Mouse (Mus musculus) c-Kit-positive CD71-positive TER-119-positive erythroid progenitor cells, embryonic 14.5 days (primary cell): Measurements from ENCODE around the gene Dohh.

ENCODE experiments used
- DNase-seq: peaks from one replicate; pipeline ENCODE4 v3.0.0-alpha.2; 2013; ENCODE audit warnings: low spot score

The Dohh gene

DNA sequence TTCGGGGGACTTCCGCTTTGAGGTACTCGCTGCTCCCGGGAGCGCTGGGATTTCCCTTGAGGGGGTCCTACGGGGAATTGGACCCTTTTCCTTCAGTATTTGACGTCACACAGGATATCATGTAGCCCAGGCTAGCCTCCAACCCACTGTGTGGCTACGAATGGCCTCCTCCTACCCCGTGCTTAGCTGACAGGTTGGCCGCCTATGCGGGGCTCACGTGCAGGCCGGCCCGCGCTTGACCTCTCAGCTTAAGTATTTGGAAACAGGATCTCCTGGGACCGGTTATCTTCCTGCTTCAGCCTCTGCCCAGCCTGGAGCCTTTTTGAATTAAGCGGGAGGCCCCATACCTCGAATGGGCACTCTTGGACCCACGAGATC lies 366 bp downstream of the Dohh start:
- no peak for DNase-seq

DNA sequence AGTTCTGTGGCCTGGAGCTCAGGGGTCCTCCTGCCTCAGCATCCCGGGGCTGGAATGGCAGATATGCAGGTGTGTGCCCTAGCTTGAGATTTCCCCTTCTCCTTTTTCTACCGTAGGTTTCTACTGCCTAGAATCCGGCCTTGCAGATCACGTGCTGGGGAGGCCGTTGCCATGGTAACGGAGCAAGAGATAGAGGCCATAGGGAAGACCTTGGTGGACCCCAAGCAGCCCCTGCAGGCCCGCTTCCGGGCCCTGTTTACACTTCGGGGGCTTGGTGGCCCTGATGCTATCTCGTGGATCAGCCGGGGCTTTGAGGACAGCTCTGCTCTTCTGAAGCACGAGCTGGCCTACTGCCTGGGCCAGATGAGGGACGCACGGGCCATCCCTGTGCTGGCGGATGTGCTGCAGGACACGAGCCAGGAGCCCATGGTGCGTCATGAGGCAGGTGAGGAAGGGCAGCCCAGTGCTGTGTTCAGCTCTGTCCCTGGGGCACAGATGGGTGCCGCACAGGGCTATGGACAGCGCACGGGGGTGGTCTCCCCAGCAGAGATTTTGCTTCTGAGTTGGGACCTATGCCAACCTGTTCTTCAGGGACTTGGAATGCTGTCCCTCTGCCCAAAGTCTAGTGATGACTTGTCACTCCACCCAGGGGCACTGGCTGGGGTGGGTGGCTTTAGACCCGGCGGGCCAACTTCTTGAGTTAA lies 1.5 kb downstream of the Dohh start:
- no peak for DNase-seq

- DNase-seq = no peak
Observed at GRCm38 (mm10) chr10:81387716-81388115, 3.5 kb downstream of the Dohh start.

DNA sequence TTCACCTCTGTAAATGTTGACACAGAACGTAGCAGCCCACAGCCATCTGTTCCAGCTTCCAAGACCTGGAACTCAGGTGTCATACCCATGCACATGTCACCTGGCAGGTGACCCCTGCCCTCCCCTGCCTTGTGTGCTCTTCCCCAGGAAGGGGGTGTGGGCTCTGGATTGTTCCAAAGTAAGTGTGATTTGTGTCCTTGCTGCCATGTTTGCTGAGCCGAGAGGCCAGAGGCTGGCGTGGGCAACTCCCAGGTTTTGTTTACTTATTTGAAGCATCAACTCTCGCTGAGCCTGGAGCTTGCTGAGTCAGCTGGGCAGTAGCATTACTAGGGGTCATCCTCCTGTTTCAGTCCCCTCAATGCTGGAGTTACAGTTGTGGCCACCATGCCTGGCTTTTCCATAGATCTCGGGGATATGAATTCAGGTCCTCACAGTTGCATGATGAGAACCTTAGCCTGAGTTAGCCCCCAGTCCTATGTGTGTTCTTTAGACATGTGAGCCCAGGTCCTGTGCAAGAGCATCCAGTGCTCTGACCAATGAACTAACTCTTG lies 4.4 kb downstream of the Dohh start, which contains the start of gene Gm48552:
Gm48552 (plus strand) TSS at position 501 of the 551 bp plus-strand sequence.
- DNase-seq = no peak

DNA sequence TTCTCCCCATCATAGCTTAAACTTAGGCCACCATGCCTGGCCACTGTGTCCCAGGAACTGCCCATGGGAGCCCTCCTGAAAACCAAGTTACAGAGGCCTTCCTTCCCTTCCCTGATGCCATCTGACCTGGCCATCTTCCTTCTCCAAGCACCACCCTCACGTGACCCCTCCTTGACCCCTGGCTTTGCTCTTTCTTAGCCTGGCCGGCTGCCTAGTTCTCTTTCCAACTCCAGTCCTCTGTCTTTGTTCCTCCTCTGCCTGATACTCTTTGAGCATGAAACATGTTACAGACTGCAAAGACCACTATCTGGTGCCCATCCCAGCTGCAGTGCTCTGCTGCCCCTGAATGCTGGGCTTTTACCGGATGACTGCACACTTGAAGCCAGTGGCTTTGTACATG lies 5.1 kb downstream of the Dohh start:
- no peak for DNase-seq

GRCm38 (mm10) chr10:81389801-81390677 lies 5.8 kb downstream of the Dohh start:
- peak; percentile 54 for DNase-seq

GRCm38 (mm10) chr10:81390678-81390965 lies 6.4 kb downstream of the Dohh start:
- DNase-seq = no peak

- DNase-seq = no peak
Observed at GRCm38 (mm10) chr10:81392270-81392669, 8.0 kb downstream of the Dohh start.

DNA sequence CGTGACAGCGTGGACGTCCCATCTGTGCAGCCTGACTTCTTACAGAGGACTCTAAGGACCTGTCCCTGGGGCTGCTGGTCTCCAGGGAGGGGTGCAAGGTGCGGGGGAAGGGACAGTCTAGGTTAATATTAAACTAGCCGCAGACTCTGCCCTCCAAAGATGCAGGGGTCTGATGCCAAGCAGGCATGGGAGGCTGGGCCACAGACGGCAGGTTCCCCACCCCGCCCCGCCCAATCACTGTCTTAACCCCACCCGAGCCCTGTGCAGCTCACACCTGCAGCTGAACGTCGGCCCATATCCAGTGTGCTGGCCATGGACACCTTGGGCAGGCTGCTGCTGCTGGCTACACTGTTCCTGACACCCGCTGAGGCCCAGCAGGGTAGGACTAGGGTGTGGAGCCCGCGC lies 8.6 kb downstream of the Dohh start, which contains the start of gene Smim24:
Smim24 (plus strand) TSS at position 271 of the 405 bp plus-strand sequence.
- DNase-seq = no peak

DNA sequence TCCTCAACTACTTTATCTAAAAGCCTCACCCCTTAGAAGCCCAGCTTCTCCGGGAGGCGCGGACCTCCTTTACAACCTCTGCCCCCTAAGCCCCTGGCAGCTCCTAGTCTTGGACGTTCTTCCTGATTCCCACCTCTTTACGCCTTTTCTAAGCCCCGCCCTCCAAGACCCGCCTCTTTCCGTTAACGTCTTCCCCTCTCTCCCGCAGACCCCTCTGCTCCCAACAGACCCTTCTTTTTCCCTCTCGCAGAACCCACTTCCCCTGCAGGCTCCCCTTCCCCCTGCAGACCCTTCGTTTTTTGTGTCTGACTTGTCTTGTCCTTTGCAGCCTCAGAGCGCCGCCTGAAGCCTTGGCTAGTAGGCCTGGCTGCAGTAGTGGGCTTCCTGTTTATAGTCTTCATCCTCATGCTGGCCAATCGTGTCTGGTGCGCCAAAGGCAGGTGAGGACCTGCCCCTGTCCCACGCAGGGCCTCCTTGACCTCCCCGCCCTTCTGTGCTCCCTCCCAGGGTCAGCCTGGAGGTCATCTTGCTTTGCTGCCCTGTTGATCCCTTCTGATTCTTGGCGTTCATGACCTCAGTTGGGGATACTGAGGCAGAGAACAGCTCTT lies 9.3 kb downstream of the Dohh start:
- no peak for DNase-seq

GRCm38 (mm10) chr10:81395127-81395526 lies 10.9 kb downstream of the Dohh start:
- peak; percentile 61 for DNase-seq

DNA sequence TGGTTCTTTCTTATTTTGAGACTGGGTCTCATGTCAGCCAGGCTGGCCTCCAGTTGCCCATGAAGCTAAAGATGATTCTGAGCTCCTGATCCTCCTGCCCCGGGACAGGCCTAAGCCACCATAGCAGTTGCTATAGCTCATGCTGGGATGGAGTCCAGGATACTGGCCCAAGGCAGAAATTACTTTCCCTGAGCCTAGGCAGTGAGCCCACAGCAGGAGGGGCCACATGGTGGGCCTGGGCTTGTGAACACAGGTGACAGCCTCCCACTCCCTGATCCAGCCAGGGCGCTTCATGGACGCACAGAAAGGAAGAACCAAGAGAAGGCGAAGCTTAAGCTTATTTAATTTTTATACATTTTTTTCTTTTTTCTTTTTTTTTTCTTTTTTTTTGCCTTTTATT lies 11.6 kb downstream of the Dohh start:
- no peak for DNase-seq

GRCm38 (mm10) chr10:81396749-81397148 lies 12.5 kb downstream of the Dohh start:
- DNase-seq = no peak

DNA sequence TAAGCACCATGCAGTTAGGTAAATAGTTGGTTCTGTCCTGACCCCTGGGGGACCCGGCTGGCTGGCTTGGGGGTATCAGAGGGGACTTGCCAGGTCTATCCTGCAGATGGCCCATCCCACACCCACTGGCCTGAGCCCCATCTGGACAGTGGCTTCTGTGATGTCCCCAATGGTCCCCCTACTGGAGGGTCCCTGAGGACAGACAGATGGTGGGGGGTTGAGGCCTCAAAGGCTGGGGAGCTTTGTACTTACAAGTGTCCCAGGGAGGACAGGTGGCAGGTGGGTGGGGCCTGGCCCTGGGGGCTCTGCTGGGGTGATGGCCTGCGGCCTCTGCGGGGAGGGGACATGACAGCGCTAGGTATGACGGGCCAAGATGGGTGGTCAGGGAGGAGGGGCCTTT lies 15.1 kb downstream of the Dohh start:
- DNase-seq = no peak

DNA sequence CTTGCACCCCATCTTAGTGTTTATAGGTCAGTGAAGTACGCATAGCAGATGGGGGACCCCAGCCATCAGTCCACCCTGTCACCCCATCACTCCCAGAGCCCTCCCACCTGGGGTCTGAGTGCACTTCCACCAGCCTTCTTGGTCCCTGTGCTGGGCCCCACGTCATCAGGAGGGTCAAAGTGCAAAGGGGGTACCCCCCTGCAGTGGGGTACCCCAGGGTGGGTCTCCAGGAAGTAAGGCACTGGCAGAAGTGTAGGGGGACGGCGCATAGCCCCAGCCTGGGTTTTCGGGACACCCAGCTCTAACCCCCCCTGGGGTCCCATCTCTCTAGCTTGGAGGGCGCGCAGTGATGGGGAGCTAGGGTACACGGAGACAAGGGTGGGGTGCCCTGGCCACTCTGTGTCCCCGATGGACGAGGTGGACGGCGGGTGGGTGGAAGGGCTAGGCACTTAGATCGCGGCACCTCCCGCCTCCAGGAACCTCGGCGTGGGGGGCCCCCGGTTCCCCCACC lies 15.6 kb downstream of the Dohh start:
- DNase-seq = no peak

DNA sequence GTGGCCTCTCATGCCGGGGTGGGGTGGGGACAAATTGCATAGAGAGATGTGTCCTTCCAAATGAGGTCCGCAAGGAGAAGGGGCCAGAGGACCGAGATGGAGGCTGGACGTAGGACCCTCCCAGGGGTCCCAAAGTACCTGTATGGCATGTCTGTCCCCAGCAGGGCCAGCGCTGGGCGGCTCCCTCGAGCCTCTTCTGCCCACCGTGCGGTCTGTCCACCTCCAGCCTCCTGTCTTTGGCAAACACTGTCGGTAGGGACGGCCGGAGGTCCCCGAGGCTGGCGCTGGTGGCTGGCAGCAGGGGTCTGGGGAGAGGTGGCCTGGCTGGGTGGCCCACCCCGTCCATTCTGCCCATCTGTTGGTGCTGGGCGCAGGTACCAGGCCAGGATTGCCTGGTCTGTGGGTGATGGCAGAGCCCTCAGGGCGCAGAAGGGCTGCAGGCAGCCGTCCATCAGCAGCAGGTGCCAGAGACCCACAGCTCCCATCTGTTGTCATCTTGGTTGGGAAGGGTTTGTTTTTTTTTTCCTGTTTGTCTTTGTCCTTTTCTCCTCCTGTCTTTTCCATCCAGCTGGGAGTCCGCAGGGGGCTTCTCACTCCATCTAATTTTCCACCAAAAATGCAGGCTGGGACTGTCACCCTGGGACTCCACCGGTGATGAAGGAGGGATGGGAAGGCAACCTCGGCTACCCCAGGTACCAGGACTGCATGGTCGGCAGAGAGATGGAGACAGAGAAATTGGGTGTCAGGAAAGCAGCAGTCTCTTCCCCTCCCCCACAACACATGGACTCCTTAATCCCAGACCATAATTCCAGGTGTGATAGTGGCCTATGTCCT lies 16.4 kb downstream of the Dohh start:
- DNase-seq = no peak

GRCm38 (mm10) chr10:81401205-81401520 lies 16.9 kb downstream of the Dohh start:
- no peak for DNase-seq

- peak; percentile 70 for DNase-seq
Observed at GRCm38 (mm10) chr10:81401521-81402226, 17.4 kb downstream of the Dohh start.

GRCm38 (mm10) chr10:81402227-81402765 lies 18.1 kb downstream of the Dohh start:
- DNase-seq = no peak

- DNase-seq = no peak
Observed at GRCm38 (mm10) chr10:81403511-81403910, 19.3 kb downstream of the Dohh start.

DNA sequence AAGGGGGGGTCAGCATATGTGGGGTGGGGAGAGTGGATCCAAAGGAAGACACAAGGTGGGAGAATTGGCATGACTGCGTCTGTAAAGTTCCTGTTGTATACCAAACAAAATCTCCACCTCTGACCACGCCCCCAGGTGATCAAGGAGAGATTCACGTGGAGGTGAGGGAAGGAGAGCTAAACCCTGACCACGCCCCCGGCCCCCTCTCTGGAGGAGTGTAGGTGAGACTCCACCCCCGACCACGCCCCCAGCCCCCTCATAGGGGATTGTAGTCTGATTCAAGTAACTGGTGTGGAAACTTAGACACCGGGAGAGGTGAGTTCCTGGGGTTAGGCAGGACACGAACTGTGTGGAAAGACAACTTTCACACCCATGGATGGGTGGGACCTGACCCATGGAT lies 19.9 kb downstream of the Dohh start:
- DNase-seq = no peak
